Mouse (Mus musculus) E14TG2a.4 (cell line): Measurements from ENCODE around the gene Kif1b.
A peak's percentile ranks its signal among the peaks of the same experiment; 100 is the strongest.

Experiments used
- CTCF ChIP-seq: conservative IDR thresholded peaks from 2 replicates; pipeline ENCODE4 v1.5.1; 2014; ENCODE audit warnings: low read length
- NANOG ChIP-seq: IDR thresholded peaks from 2 replicates; pipeline ENCODE4 v1.6.1; 2014; ENCODE audit warnings: borderline replicate concordance, low read length, mixed read lengths

- TF ChIP-seq CTCF (no peak), NANOG (peak; percentile 82)
Observed at GRCm38 (mm10) chr4:149157415-149157973, 150.0 kb downstream of the Kif1b start.
